In genomic region chr2:84476131-84476530, GRCm38 (mm10) we compare ENCODE assay signal across 10 mouse cellular contexts. TPM values are rescaled to one million over a fixed set of nuclear protein-coding genes. Genes with fewer than 3 reads are reported as not detected.
DNase-seq lines count a peak whose midpoint lies in the region; ATAC-seq lines count a peak whose summit lies in the region.
"Had no signal": no experiment of that assay in that cellular context is flagged by ENCODE, and none has a peak within 500 bp of the region (broad histone marks: within the 10 kb centered on the region; RNA-seq: fewer than 3 reads in every experiment).

No protein-coding gene starts in this region.

- H3K4me1 ChIP-seq in midbrain, embryonic 16.5 days (ENCODE audit: control insufficient read depth, insufficient read depth, low read length): no peaks in the 10 kb centered on the region
- H3K4me1 ChIP-seq in midbrain, embryonic 13.5 days (replicated peaks): 0 out of 2 replicates have a peak, but pooled peaks cover 3% of the 10 kb centered on the region
- H3K4me1 ChIP-seq in intestine, embryonic 16.5 days (ENCODE audit: control insufficient read depth, insufficient read depth, low read length): peaks cover 6% of the 10 kb centered on the region
- no peaks in the 10 kb centered on the region for H3K4me1 ChIP-seq in stomach, embryonic 14.5 days (ENCODE audit: control insufficient read depth, insufficient read depth, low read length)
- H3K4me1 ChIP-seq: forebrain, embryonic 15.5 days had no signal

- no peak overlapping the region for H3K27ac ChIP-seq in midbrain, embryonic 16.5 days (ENCODE audit: low read length)
- no peak overlapping the region for H3K27ac ChIP-seq in midbrain, embryonic 13.5 days
- H3K27ac ChIP-seq in intestine, embryonic 16.5 days (ENCODE audit: low read length): peak overlapping the region; percentile 15
- H3K27ac ChIP-seq in stomach, embryonic 14.5 days (ENCODE audit: low read length): peak overlapping the region; percentile 67; the same call in 1 of the 2 replicates
- H3K27ac ChIP-seq: forebrain, embryonic 15.5 days had no signal

- 69% methylated on average over 3 of the region's 3 CpGs for WGBS in midbrain, embryonic 16.5 days
- 69% methylated on average over 2 of the region's 3 CpGs for WGBS in midbrain, embryonic 13.5 days
- 24% methylated on average over 3 of the region's 3 CpGs for WGBS in intestine, embryonic 16.5 days
- 23% methylated on average over 3 of the region's 3 CpGs for WGBS in stomach, embryonic 14.5 days

- no peak overlapping the region for H3K9ac ChIP-seq in midbrain, embryonic 16.5 days (ENCODE audit: low read depth, low read length)
- H3K9ac ChIP-seq in midbrain, embryonic 13.5 days (replicated peaks): no peak overlapping the region
- peak overlapping the region; percentile 45 for H3K9ac ChIP-seq in intestine, embryonic 16.5 days (ENCODE audit: low read depth, low read length)
- peak overlapping the region; percentile 34; the same call in 1 of the 2 replicates for H3K9ac ChIP-seq in stomach, embryonic 14.5 days (replicated peaks; ENCODE audit: low read depth, low read length)
- H3K9ac ChIP-seq: forebrain, embryonic 15.5 days had no signal

- intact Hi-C loops in heart, postnatal 10 days (cut with DNase I): loop anchor here (5.0 kb wide), 1 partner anchor 241 kb away; the partner anchor contains the start of gene Zdhhc5
- intact Hi-C loops in left cerebral cortex, postnatal 36 days (cut with DNase I): no loop called here

- no peak for ATAC-seq in midbrain, embryonic 16.5 days
- no peak for ATAC-seq in midbrain, embryonic 13.5 days
- peak; percentile 57; the same call in 1 of the 2 replicates for ATAC-seq in intestine, embryonic 16.5 days
- ATAC-seq in stomach, embryonic 14.5 days (ENCODE audit: insufficient number of reproducible peaks, insufficient read depth, low FRiP score, low read depth): no peak
- ATAC-seq: forebrain, embryonic 15.5 days had no signal

- peak; percentile 73 for DNase-seq in heart, adult 11 months
- DNase-seq in heart, postnatal 10 days: no peak
- DNase-seq in left cerebral cortex, postnatal 36 days (ENCODE audit: low spot score in 2 of 2): no peak
- DNase-seq in gastrocnemius, adult 18-20 months (ENCODE audit: low spot score): no peak

- H3K4me2 ChIP-seq in midbrain, embryonic 16.5 days (ENCODE audit: low read length): 0 out of 2 replicates have a peak overlapping the region, but pooled peaks have one; percentile 4
- no peak overlapping the region for H3K4me2 ChIP-seq in midbrain, embryonic 13.5 days (replicated peaks)
- H3K4me2 ChIP-seq in intestine, embryonic 16.5 days (ENCODE audit: low read depth, low read length): peak overlapping the region; percentile 55
- peak overlapping the region; percentile 48 for H3K4me2 ChIP-seq in stomach, embryonic 14.5 days (replicated peaks; ENCODE audit: low read depth, low read length)
- H3K4me2 ChIP-seq: forebrain, embryonic 15.5 days had no signal

- H3K27me3 ChIP-seq in midbrain, embryonic 16.5 days (ENCODE audit: control insufficient read depth, insufficient read depth, low read depth, low read length): no peaks in the 10 kb centered on the region
- H3K27me3 ChIP-seq in midbrain, embryonic 13.5 days: no peaks in the 10 kb centered on the region
- H3K27me3 ChIP-seq in intestine, embryonic 16.5 days (replicated peaks; ENCODE audit: control insufficient read depth, insufficient read depth, low read length): no peaks in the 10 kb centered on the region
- H3K27me3 ChIP-seq in stomach, embryonic 14.5 days (ENCODE audit: control insufficient read depth, insufficient read depth, low read length): no peaks in the 10 kb centered on the region
- H3K27me3 ChIP-seq: CH12.LX; forebrain, embryonic 15.5 days had no signal

- H3K4me3 ChIP-seq in midbrain, embryonic 16.5 days (ENCODE audit: low read depth, low read length): no peak overlapping the region
- no peak overlapping the region for H3K4me3 ChIP-seq in midbrain, embryonic 13.5 days (replicated peaks)
- H3K4me3 ChIP-seq in intestine, embryonic 16.5 days (ENCODE audit: low read length): peak overlapping the region; percentile 39
- H3K4me3 ChIP-seq in stomach, embryonic 14.5 days (ENCODE audit: low read depth, low read length): peak overlapping the region; percentile 26
- H3K4me3 ChIP-seq: forebrain, embryonic 15.5 days had no signal

- no peaks in the 10 kb centered on the region for H3K9me3 ChIP-seq in midbrain, embryonic 16.5 days (replicated peaks; ENCODE audit: control insufficient read depth, low read length, poor library complexity, severe bottlenecking)
- H3K9me3 ChIP-seq in midbrain, embryonic 13.5 days: no peaks in the 10 kb centered on the region
- no peaks in the 10 kb centered on the region for H3K9me3 ChIP-seq in intestine, embryonic 16.5 days (ENCODE audit: control insufficient read depth, low read length)
- no peaks in the 10 kb centered on the region for H3K9me3 ChIP-seq in stomach, embryonic 14.5 days (ENCODE audit: control insufficient read depth, low read depth, low read length)
- H3K9me3 ChIP-seq: forebrain, embryonic 15.5 days had no signal

- H3K36me3 ChIP-seq in midbrain, embryonic 16.5 days (ENCODE audit: control insufficient read depth, insufficient read depth, low read length): no peaks in the 10 kb centered on the region
- no peaks in the 10 kb centered on the region for H3K36me3 ChIP-seq in midbrain, embryonic 13.5 days
- H3K36me3 ChIP-seq in intestine, embryonic 16.5 days (ENCODE audit: control insufficient read depth, insufficient read depth, low read length): no peaks in the 10 kb centered on the region
- no peaks in the 10 kb centered on the region for H3K36me3 ChIP-seq in stomach, embryonic 14.5 days (ENCODE audit: control insufficient read depth, insufficient read depth, low read length)
- H3K36me3 ChIP-seq: forebrain, embryonic 15.5 days had no signal

RNA-seq across cellular contexts. Expression of gene Tfpi, which starts 0.4 kb away (rescaled TPM):
- 10 to 100 TPM; 62.3 to 67.1 TPM for total RNA-seq in heart, postnatal 10 days (2021)
- 14.1 and 16.1 TPM in 2 replicates for polyA plus RNA-seq in midbrain, embryonic 16.5 days (2015; fragmentation: Nextera tagmentation; extraction: Ambion mirVana)
- polyA plus RNA-seq in midbrain, embryonic 13.5 days (2015; fragmentation: Nextera tagmentation; extraction: Ambion mirVana): 13.6 and 15.0 TPM in 2 replicates
- 36.5 and 39.3 TPM in 2 replicates for polyA plus RNA-seq in intestine, embryonic 16.5 days (2015; fragmentation: Nextera tagmentation; extraction: Ambion mirVana)
- polyA plus RNA-seq in stomach, embryonic 14.5 days (2014; fragmentation: Nextera tagmentation; extraction: Ambion mirVana): 48.3 and 49.4 TPM in 2 replicates
- 1 to 10 TPM; 3.8 to 5.8 TPM for total RNA-seq in left cerebral cortex, postnatal 36 days (2021)
- 1 to 10 TPM; 2.2 to 2.9 TPM for total RNA-seq in gastrocnemius, adult 18-20 months (2021)

RNA-seq across cellular contexts. Expression of gene Calcrl, which starts 50.9 kb away (rescaled TPM):
- total RNA-seq in heart, postnatal 10 days (2021): 10 to 100 TPM; 47.6 to 54.8 TPM
- 8.6 and 8.7 TPM in 2 replicates for polyA plus RNA-seq in midbrain, embryonic 16.5 days (2015; fragmentation: Nextera tagmentation; extraction: Ambion mirVana)
- polyA plus RNA-seq in midbrain, embryonic 13.5 days (2015; fragmentation: Nextera tagmentation; extraction: Ambion mirVana): 7.0 and 8.5 TPM in 2 replicates
- 22.7 and 22.9 TPM in 2 replicates for polyA plus RNA-seq in intestine, embryonic 16.5 days (2015; fragmentation: Nextera tagmentation; extraction: Ambion mirVana)
- polyA plus RNA-seq in stomach, embryonic 14.5 days (2014; fragmentation: Nextera tagmentation; extraction: Ambion mirVana): 43.4 and 45.8 TPM in 2 replicates
- total RNA-seq in left cerebral cortex, postnatal 36 days (2021): 1 to 10 TPM; 6.1 TPM
- 10 to 100 TPM; 11.1 TPM for total RNA-seq in gastrocnemius, adult 18-20 months (2021)

Comparison
In these comparisons a context has a peak if more than half of its experiments do, and no peak if none do; other contexts are left out.
1. H3K27ac ChIP-seq: peak in intestine, embryonic 16.5 days (single experiment) and stomach, embryonic 14.5 days (single experiment); none in midbrain, embryonic 16.5 days (single experiment) and midbrain, embryonic 13.5 days (single experiment).
2. H3K4me3 ChIP-seq: peak in intestine, embryonic 16.5 days (single experiment) and stomach, embryonic 14.5 days (single experiment); none in midbrain, embryonic 16.5 days (single experiment) and midbrain, embryonic 13.5 days (single experiment).
3. H3K9ac ChIP-seq: peak in intestine, embryonic 16.5 days (single experiment) and stomach, embryonic 14.5 days (single experiment); none in midbrain, embryonic 16.5 days (single experiment) and midbrain, embryonic 13.5 days (single experiment).